Mouse (Mus musculus) midbrain, embryonic 11.5 days (tissue): ENCODE data around the gene BC004004. TPM values are rescaled to one million over a fixed set of nuclear protein-coding genes. Genes with fewer than 3 reads are reported as not detected.
"Not testable (repeated sequence)": the region's sequence is repeated elsewhere in the genome, so short reads cannot be mapped to it uniquely, and the experiment has no call there.

Source experiments
- ATAC-seq: fragments of 200-750 bp; cut with Nextera tagmentation; 2 replicates; pipeline ENCODE4 v1.8.0; 2017; ENCODE audit warnings: moderate TSS enrichment, moderate library complexity; ENCODE audit not compliant: low FRiP score
- DNase-seq: peaks from one replicate; pipeline ENCODE4 v3.0.0; 2015; ENCODE audit warnings: low spot score; ENCODE audit errors: missing footprints
- H3K27ac ChIP-seq: fragments of 300-500 bp; sonication (generic); 2 replicates; pipeline ENCODE4 v1.5.1; 2014; ENCODE audit warnings: low read depth, low read length
- H3K27me3 ChIP-seq: fragments of 300-500 bp; sonication (generic); 2 replicates; pipeline ENCODE4 v1.6.1; 2014; ENCODE audit warnings: mild to moderate bottlenecking, low read length, moderate library complexity, mixed read lengths; ENCODE audit not compliant: control insufficient read depth, insufficient read depth
- H3K36me3 ChIP-seq: fragments of 300-500 bp; sonication (generic); 2 replicates; pipeline ENCODE4 v1.6.1; 2014; ENCODE audit warnings: mild to moderate bottlenecking, low read length, moderate library complexity, mixed read lengths; ENCODE audit not compliant: control insufficient read depth, insufficient read depth
- H3K4me1 ChIP-seq: fragments of 300-500 bp; sonication (generic); 2 replicates; pipeline ENCODE4 v1.6.1; 2014; ENCODE audit warnings: low read length; ENCODE audit not compliant: control insufficient read depth, insufficient read depth
- H3K4me2 ChIP-seq: fragments of 300-500 bp; sonication (generic); 2 replicates; pipeline ENCODE4 v1.6.1; 2014; ENCODE audit warnings: mild to moderate bottlenecking, moderate library complexity
- H3K4me3 ChIP-seq: fragments of 300-500 bp; sonication (generic); 2 replicates; pipeline ENCODE4 v1.5.1; 2014; ENCODE audit warnings: low read depth, low read length
- H3K9ac ChIP-seq: fragments of 300-500 bp; sonication (generic); 2 replicates; pipeline ENCODE4 v1.6.1; 2014; ENCODE audit warnings: low read length
- H3K9me3 ChIP-seq: fragments of 300-500 bp; sonication (generic); 2 replicates; pipeline ENCODE4 v1.6.1; 2016; ENCODE audit warnings: low read length; ENCODE audit not compliant: control insufficient read depth
- WGBS: fragments of 180-500 bp; shearing (Covaris S2); extraction: QIAGEN DNeasy Blood & Tissue Kit; methylation state at CpG from one replicate; pipeline ENCODE4 v1.1.7; 2014; 5-methylcytosine and 5-hydroxymethylcytosine counted together
- polyA plus RNA-seq: library from polyadenylated mRNA; unstranded; fragments of >200 nt; fragmentation: Nextera tagmentation; extraction: Ambion mirVana; gene quantifications from 2 replicates; pipeline ENCODE4 v1.2.1, GENCODE M21; 2014

Gene BC004004
- polyA plus RNA-seq, 1 experiment from 2014 or later = 68.4 TPM

GRCm38 (mm10) chr17:29343241-29343640 is 74.7 kb downstream of the BC004004 start:
- no peak for ATAC-seq
- no peak overlapping the region for H3K4me3 ChIP-seq
- H3K27ac ChIP-seq = no peak overlapping the region
- WGBS = 91% methylated on average over 5 of the region's 5 CpGs
- peaks cover 27% of the 10 kb centered on the region for H3K4me1 ChIP-seq
- peaks cover 18% of the 10 kb centered on the region for H3K36me3 ChIP-seq
- no peak overlapping the region for H3K9ac ChIP-seq
- no peak overlapping the region for H3K4me2 ChIP-seq
- H3K27me3 ChIP-seq = no peaks in the 10 kb centered on the region
- DNase-seq = no peak
- no peaks in the 10 kb centered on the region for H3K9me3 ChIP-seq

DNA sequence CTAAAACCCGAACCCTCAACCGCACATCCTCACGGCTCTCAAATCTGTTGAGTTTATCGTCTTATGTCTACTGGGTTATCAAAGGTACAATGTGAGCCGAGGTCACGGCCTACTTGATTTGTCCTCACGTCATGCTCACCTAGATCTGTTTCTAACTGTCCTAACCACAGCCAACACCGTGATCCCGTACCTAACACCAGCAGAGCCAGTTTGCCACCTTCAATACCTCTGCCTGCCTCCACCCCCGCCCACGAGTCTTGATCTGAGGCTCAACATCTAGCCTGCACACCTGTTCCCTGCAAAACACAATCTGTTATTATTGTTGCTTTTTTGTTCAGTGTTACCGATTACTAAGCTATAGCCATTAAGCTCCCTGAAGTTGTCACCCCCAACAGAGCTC is 76.7 kb downstream of the BC004004 start:
- peaks cover 29% of the 10 kb centered on the region for H3K4me1 ChIP-seq
- H3K27ac ChIP-seq = no peak overlapping the region
- H3K9me3 ChIP-seq = no peaks in the 10 kb centered on the region
- H3K4me3 ChIP-seq = no peak overlapping the region
- peaks cover 4% of the 10 kb centered on the region; the same call in 1 of the 2 replicates for H3K36me3 ChIP-seq
- no peak for DNase-seq
- no peak for ATAC-seq
- H3K4me2 ChIP-seq = no peak overlapping the region
- no peak overlapping the region for H3K9ac ChIP-seq
- no peaks in the 10 kb centered on the region for H3K27me3 ChIP-seq
- WGBS = 95% methylated on average over 12 of the region's 12 CpGs

- Histone ChIP-seq H3K27me3 (no peaks in the 10 kb centered on the region), H3K9me3 (no peaks in the 10 kb centered on the region), H3K4me1 (peaks cover 27% of the 10 kb centered on the region), H3K4me3 (peak overlapping the region; percentile 96), H3K27ac (peak overlapping the region; percentile 48; the same call in 1 of the 2 replicates), H3K4me2 (peak overlapping the region; percentile 83), H3K36me3 (peaks cover 4% of the 10 kb centered on the region; the same call in 1 of the 2 replicates), H3K9ac (peak overlapping the region; percentile 90)
- 7% methylated on average over 11 of the region's 11 CpGs for WGBS
- peak; percentile 90 for DNase-seq
- peak; percentile 1; the same call in 1 of the 2 replicates for ATAC-seq
Observed at GRCm38 (mm10) chr17:29346496-29347125, 78.0 kb downstream of the BC004004 start.

- Histone ChIP-seq H3K9me3 (no peaks in the 10 kb centered on the region), H3K4me2 (peak overlapping the region; percentile 83), H3K4me3 (peak overlapping the region; percentile 96), H3K36me3 (peaks cover 4% of the 10 kb centered on the region; the same call in 1 of the 2 replicates), H3K9ac (peak overlapping the region; percentile 90), H3K4me1 (peaks cover 21% of the 10 kb centered on the region), H3K27me3 (no peaks in the 10 kb centered on the region), H3K27ac (peak overlapping the region; percentile 48; the same call in 1 of the 2 replicates)
- ATAC-seq (peak; percentile 66; the same call in 1 of the 2 replicates), DNase-seq (peak; percentile 92)
- WGBS = 1% methylated on average over 45 of the region's 45 CpGs
Observed at GRCm38 (mm10) chr17:29347126-29347644, 78.6 kb downstream of the BC004004 start.

DNA sequence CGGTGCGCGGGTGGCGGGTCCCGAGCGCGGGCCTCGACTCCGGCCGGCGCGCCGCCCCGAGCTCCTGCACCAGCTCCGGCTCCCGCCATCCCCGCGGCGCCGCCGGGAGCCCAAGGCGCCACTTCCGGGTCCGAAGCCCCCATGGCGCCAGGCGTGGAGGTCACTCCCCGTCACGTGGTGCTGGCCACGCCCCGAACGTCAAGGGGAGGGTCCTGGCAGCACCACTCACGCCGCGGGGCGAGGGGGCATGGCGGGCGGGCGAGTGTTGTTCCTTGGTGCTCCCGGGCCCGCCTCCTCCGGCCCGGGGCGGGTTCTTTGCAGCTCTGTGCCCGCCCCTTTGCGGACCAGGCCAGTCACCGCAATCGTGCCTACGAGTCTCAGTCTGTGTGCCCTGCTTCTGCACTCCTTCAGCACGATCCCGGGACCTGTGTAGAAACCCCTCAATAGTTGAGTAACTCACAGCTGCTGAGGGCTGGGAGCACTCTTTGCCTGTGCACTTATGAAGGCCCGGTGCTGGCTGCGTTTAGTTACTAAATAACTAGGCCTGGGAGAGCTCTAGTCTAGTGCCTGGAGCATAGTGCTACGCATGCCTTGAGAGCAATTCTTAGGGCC is 79.2 kb downstream of the BC004004 start, which contains the start of gene Mtch1:
Gene Mtch1, minus strand, starts transcription at position 290 of the 612 bp plus-strand sequence.
- WGBS = 1% methylated on average over 42 of the region's 53 CpGs
- Histone ChIP-seq H3K36me3 (peaks cover 4% of the 10 kb centered on the region; the same call in 1 of the 2 replicates), H3K4me3 (peak within 1 kb of the TSS; percentile 96), H3K27ac (peak within 1 kb of the TSS; percentile 68), H3K27me3 (no peaks in the 10 kb centered on the region), H3K9ac (peak within 1 kb of the TSS; percentile 90), H3K4me2 (peak within 1 kb of the TSS; percentile 83), H3K4me1 (peaks cover 17% of the 10 kb centered on the region), H3K9me3 (no peaks in the 10 kb centered on the region)
- peak; percentile 97 for ATAC-seq
- DNase-seq = peak; percentile 100

- Histone ChIP-seq H3K27me3 (no peaks in the 10 kb centered on the region), H3K9me3 (no peaks in the 10 kb centered on the region), H3K9ac (no peak overlapping the region), H3K4me3 (no peak overlapping the region), H3K4me2 (no peak overlapping the region), H3K27ac (no peak overlapping the region), H3K4me1 (peaks cover 17% of the 10 kb centered on the region), H3K36me3 (peaks cover 2% of the 10 kb centered on the region; the same call in 1 of the 2 replicates)
- 82% methylated on average over 2 of the region's 2 CpGs for WGBS
- no peak for DNase-seq
- no peak for ATAC-seq
Observed at GRCm38 (mm10) chr17:29348996-29349395, 80.4 kb downstream of the BC004004 start.

GRCm38 (mm10) chr17:29351056-29351455 is 82.5 kb downstream of the BC004004 start:
- not testable (repeated sequence) for H3K9me3 ChIP-seq, ATAC-seq, H3K27me3 ChIP-seq, DNase-seq, H3K4me2 ChIP-seq, H3K27ac ChIP-seq, H3K4me3 ChIP-seq, H3K36me3 ChIP-seq, H3K9ac ChIP-seq
- peaks cover 24% of the 10 kb centered on the region for H3K4me1 ChIP-seq
- WGBS = 68% methylated on average over 5 of the region's 5 CpGs

DNA sequence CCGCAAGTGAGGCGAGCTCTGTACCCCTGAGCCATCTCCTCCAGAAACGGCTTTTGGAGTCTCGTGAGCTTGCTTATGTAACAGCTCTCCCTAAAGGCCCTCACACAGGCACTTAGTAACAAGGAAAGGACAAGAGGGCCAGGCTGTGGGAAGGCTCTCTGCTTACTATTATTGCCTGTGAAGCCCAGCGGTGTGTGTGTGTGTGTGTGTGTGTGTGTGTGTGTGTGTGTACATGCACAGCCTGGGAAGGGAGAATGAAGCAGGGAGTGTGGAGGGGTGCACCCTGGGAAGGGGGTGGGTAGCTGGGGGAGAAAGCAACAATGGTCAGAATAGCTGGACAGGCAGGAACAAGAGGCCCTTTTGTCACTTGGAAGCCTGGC is 86.9 kb downstream of the BC004004 start:
- H3K9me3 ChIP-seq = no peaks in the 10 kb centered on the region
- H3K27me3 ChIP-seq = no peaks in the 10 kb centered on the region
- H3K36me3 ChIP-seq = no peaks in the 10 kb centered on the region
- peak overlapping the region; percentile 77 for H3K9ac ChIP-seq
- peak overlapping the region; percentile 100 for H3K27ac ChIP-seq
- peak overlapping the region; percentile 30; the same call in 1 of the 2 replicates for H3K4me3 ChIP-seq
- DNase-seq (peak; percentile 94), ATAC-seq (peak; percentile 79)
- H3K4me2 ChIP-seq = peak overlapping the region; percentile 70
- 15% methylated on average over 5 of the region's 5 CpGs for WGBS
- peaks cover 28% of the 10 kb centered on the region for H3K4me1 ChIP-seq
